Mouse (Mus musculus) hindbrain, embryonic 12.5 days (tissue): ENCODE data around the gene Srp54c. TPM values are rescaled to one million over a fixed set of nuclear protein-coding genes. Genes with fewer than 3 reads are reported as not detected.

Experiments used
- ATAC-seq: fragments of 200-750 bp; cut with Nextera tagmentation; 2 replicates; pipeline ENCODE4 v1.8.0; 2017; ENCODE audit warnings: moderate TSS enrichment; ENCODE audit not compliant: low FRiP score
- H3K27ac ChIP-seq: fragments of 300-500 bp; sonication (generic); 2 replicates; pipeline ENCODE4 v1.5.1; 2016; ENCODE audit warnings: mild to moderate bottlenecking
- H3K27me3 ChIP-seq: fragments of 300-500 bp; sonication (generic); 2 replicates; pipeline ENCODE4 v1.6.1; 2016; ENCODE audit warnings: mild to moderate bottlenecking
- H3K36me3 ChIP-seq: fragments of 300-500 bp; sonication (generic); 2 replicates; pipeline ENCODE4 v1.6.1; 2016; ENCODE audit warnings: mild to moderate bottlenecking
- H3K4me1 ChIP-seq: fragments of 300-500 bp; sonication (generic); 2 replicates; pipeline ENCODE4 v1.6.1; 2016
- H3K4me2 ChIP-seq: fragments of 300-500 bp; sonication (generic); replicated peaks from 2 replicates; pipeline ENCODE4 v1.6.1; 2016; ENCODE audit warnings: mild to moderate bottlenecking
- H3K4me3 ChIP-seq: fragments of 300-500 bp; sonication (generic); 2 replicates; pipeline ENCODE4 v1.5.1; 2016; ENCODE audit warnings: mild to moderate bottlenecking
- H3K9ac ChIP-seq: fragments of 300-500 bp; sonication (generic); 2 replicates; pipeline ENCODE4 v1.6.1; 2016; ENCODE audit warnings: mild to moderate bottlenecking, moderate library complexity
- H3K9me3 ChIP-seq: fragments of 300-500 bp; sonication (generic); replicated peaks from 2 replicates; pipeline ENCODE4 v1.6.1; 2016; ENCODE audit warnings: mild to moderate bottlenecking
- WGBS: fragments of 180-500 bp; shearing (Covaris S2); methylation state at CpG from one replicate; pipeline ENCODE4 v1.1.7; 2016; 5-methylcytosine and 5-hydroxymethylcytosine counted together
- polyA plus RNA-seq: library from polyadenylated mRNA; unstranded; fragments of >200 nt; fragmentation: Nextera tagmentation; extraction: Ambion mirVana; gene quantifications from 2 replicates; pipeline ENCODE4 v1.2.1, GENCODE M21; 2016

Srp54c gene
- polyA plus RNA-seq, 1 experiment from 2014 or later: 71.0 TPM

- Histone ChIP-seq H3K4me2 (no peak within 1 kb of the TSS), H3K4me3 (no peak within 1 kb of the TSS), H3K9me3 (no peaks in the 10 kb centered on the region), H3K27ac (no peak within 1 kb of the TSS), H3K27me3 (no peaks in the 10 kb centered on the region), H3K9ac (no peak within 1 kb of the TSS), H3K36me3 (peaks cover 38% of the 10 kb centered on the region), H3K4me1 (peaks cover 25% of the 10 kb centered on the region)
- WGBS: 80% methylated on average over 5 of the region's 5 CpGs
- ATAC-seq: no peak
Observed at GRCm38 (mm10) chr12:55299336-55299735, 69.4 kb downstream of the Srp54c start, which contains the start of gene 1110008L16Rik. Gene 1110008L16Rik, plus strand, starts transcription at chr12:55299577.

- no peak for ATAC-seq
- Histone ChIP-seq H3K27ac (no peak overlapping the region), H3K36me3 (peaks cover 26% of the 10 kb centered on the region), H3K4me3 (peak overlapping the region; percentile 59), H3K4me1 (peaks cover 28% of the 10 kb centered on the region), H3K27me3 (no peaks in the 10 kb centered on the region), H3K4me2 (peak overlapping the region; percentile 65), H3K9me3 (no peaks in the 10 kb centered on the region), H3K9ac (peak overlapping the region; percentile 70; the same call in 1 of the 2 replicates)
- 82% methylated on average over 3 of the region's 3 CpGs for WGBS
Observed at GRCm38 (mm10) chr12:55300820-55301351, 70.9 kb downstream of the Srp54c start.

GRCm38 (mm10) chr12:55301472-55302300, 71.7 kb downstream of the Srp54c start:
- Histone ChIP-seq H3K4me3 (peak overlapping the region; percentile 59), H3K4me2 (peak overlapping the region; percentile 65), H3K9ac (peak overlapping the region; percentile 70), H3K4me1 (peaks cover 28% of the 10 kb centered on the region), H3K27ac (peak overlapping the region; percentile 84; the same call in 1 of the 2 replicates), H3K27me3 (no peaks in the 10 kb centered on the region), H3K9me3 (no peaks in the 10 kb centered on the region), H3K36me3 (peaks cover 26% of the 10 kb centered on the region)
- no peak for ATAC-seq
- 52% methylated on average over 11 of the region's 11 CpGs for WGBS

GRCm38 (mm10) chr12:55302485-55303441, 72.8 kb downstream of the Srp54c start, which contains the start of gene Ppp2r3c:
Gene Ppp2r3c, minus strand, starts transcription at chr12:55302998.
- Histone ChIP-seq H3K4me2 (peak within 1 kb of the TSS; percentile 65), H3K9ac (peak within 1 kb of the TSS; percentile 70), H3K9me3 (no peaks in the 10 kb centered on the region), H3K4me3 (peak within 1 kb of the TSS; percentile 59), H3K27ac (peak within 1 kb of the TSS; percentile 84), H3K4me1 (peaks cover 28% of the 10 kb centered on the region), H3K36me3 (peaks cover 23% of the 10 kb centered on the region), H3K27me3 (no peaks in the 10 kb centered on the region)
- ATAC-seq: peak; percentile 94
- WGBS: under 1% methylated on average over 55 of the region's 55 CpGs

- WGBS: 96% methylated on average over 4 of the region's 4 CpGs
- Histone ChIP-seq H3K27ac (no peak overlapping the region), H3K9ac (no peak overlapping the region), H3K4me2 (no peak overlapping the region), H3K4me1 (peaks cover 15% of the 10 kb centered on the region), H3K36me3 (peaks cover 22% of the 10 kb centered on the region), H3K27me3 (no peaks in the 10 kb centered on the region), H3K9me3 (no peaks in the 10 kb centered on the region), H3K4me3 (no peak overlapping the region)
- ATAC-seq: no peak
Observed at GRCm38 (mm10) chr12:55306371-55306770, 76.4 kb downstream of the Srp54c start.

GRCm38 (mm10) chr12:55307566-55307965, 77.6 kb downstream of the Srp54c start:
- 77% methylated on average over 6 of the region's 6 CpGs for WGBS
- H3K4me1 ChIP-seq: peaks cover 10% of the 10 kb centered on the region

GRCm38 (mm10) chr12:55308731-55309130, 78.8 kb downstream of the Srp54c start:
- ATAC-seq: no peak
- H3K9me3 ChIP-seq: no peaks in the 10 kb centered on the region
- H3K4me3 ChIP-seq: no peak overlapping the region
- H3K4me2 ChIP-seq: no peak overlapping the region
- no peak overlapping the region for H3K9ac ChIP-seq
- 92% methylated on average over 9 of the region's 9 CpGs for WGBS
- H3K4me1 ChIP-seq: peaks cover 7% of the 10 kb centered on the region
- H3K27ac ChIP-seq: no peak overlapping the region
- H3K36me3 ChIP-seq: peaks cover 23% of the 10 kb centered on the region
- H3K27me3 ChIP-seq: no peaks in the 10 kb centered on the region

More at GRCm38 (mm10) chr12:55307566-55307965, 77.6 kb downstream of the Srp54c start:
- no peaks in the 10 kb centered on the region for H3K27me3 ChIP-seq
- H3K9me3 ChIP-seq: no peaks in the 10 kb centered on the region
- no peak overlapping the region for H3K27ac ChIP-seq
- H3K36me3 ChIP-seq: peaks cover 23% of the 10 kb centered on the region
- no peak overlapping the region for H3K9ac ChIP-seq
- H3K4me2 ChIP-seq: no peak overlapping the region
- ATAC-seq: no peak
- H3K4me3 ChIP-seq: no peak overlapping the region

- H3K36me3 ChIP-seq: peaks cover 29% of the 10 kb centered on the region
- no peak overlapping the region for H3K4me2 ChIP-seq
- H3K27ac ChIP-seq: no peak overlapping the region
- no peak for ATAC-seq
- 71% methylated on average over 8 of the region's 8 CpGs for WGBS
- no peak overlapping the region for H3K9ac ChIP-seq
- H3K4me1 ChIP-seq: 0 out of 2 replicates have a peak, but pooled peaks cover 3% of the 10 kb centered on the region
- H3K27me3 ChIP-seq: no peaks in the 10 kb centered on the region
- H3K4me3 ChIP-seq: no peak overlapping the region
- H3K9me3 ChIP-seq: no peaks in the 10 kb centered on the region
Observed at GRCm38 (mm10) chr12:55309501-55309900, 79.5 kb downstream of the Srp54c start.

GRCm38 (mm10) chr12:55311841-55312240, 81.9 kb downstream of the Srp54c start:
- H3K27me3 ChIP-seq: no peaks in the 10 kb centered on the region
- H3K27ac ChIP-seq: no peak overlapping the region
- no peak overlapping the region for H3K4me3 ChIP-seq
- peaks cover 29% of the 10 kb centered on the region for H3K36me3 ChIP-seq
- no peaks in the 10 kb centered on the region for H3K4me1 ChIP-seq
- no peak for ATAC-seq
- H3K9ac ChIP-seq: no peak overlapping the region
- no peaks in the 10 kb centered on the region for H3K9me3 ChIP-seq
- WGBS: 89% methylated on average over 7 of the region's 7 CpGs
- H3K4me2 ChIP-seq: no peak overlapping the region
